Mouse (Mus musculus) CH12.LX (cell line): ENCODE measurements around the gene Rpl41. TPM values are rescaled to one million over a fixed set of nuclear protein-coding genes. Genes with fewer than 3 reads are reported as not detected.

Source experiments
- DNase-seq: peaks from one replicate; pipeline ENCODE4 v3.0.0-alpha.2; 2013; ENCODE audit errors: extremely low read depth
- H3K27ac ChIP-seq: 2 replicates; pipeline ENCODE4 v1.5.1; 2012; ENCODE audit warnings: low read depth, mild to moderate bottlenecking, control low read depth, moderate library complexity; ENCODE audit not compliant: insufficient read depth
- H3K27me3 ChIP-seq: replicated peaks from 2 replicates; pipeline ENCODE3; 2012; ENCODE audit warnings: inconsistent platforms
- H3K36me3 ChIP-seq, 2 experiments: replicated peaks in 1 of 2; 2 replicates each; pipeline versions ENCODE3 to v1.6.1; 2012; ENCODE audit warnings: inconsistent platforms in 1 of 2, low read length in 1 of 2, mild to moderate bottlenecking in 1 of 2, mixed read lengths in 1 of 2, moderate library complexity in 1 of 2; ENCODE audit not compliant: control insufficient read depth in 1 of 2, insufficient read depth in 1 of 2
- H3K4me1 ChIP-seq, 2 experiments: 2 replicates each; pipeline ENCODE4 v1.6.1; 2012; ENCODE audit warnings: inconsistent platforms in 1 of 2, moderate library complexity in 1 of 2; ENCODE audit not compliant: insufficient read depth in 2 of 2, control insufficient read depth in 1 of 2
- H3K4me2 ChIP-seq: 2 replicates; pipeline ENCODE4 v1.6.1; 2012; ENCODE audit warnings: low read depth, mild to moderate bottlenecking, control low read depth; ENCODE audit not compliant: poor library complexity, insufficient read depth, severe bottlenecking
- H3K4me3 ChIP-seq, 3 experiments: fragments of 150-350 bp in 1 of 3; sonication (generic) in 1 of 3; replicated peaks in 1 of 3; 2 replicates each; pipeline versions ENCODE3 to v1.5.1; 2011 to 2012; ENCODE audit warnings: low read depth in 2 of 3, low read length in 2 of 3, mild to moderate bottlenecking in 2 of 3, moderate library complexity in 2 of 3, control low read depth in 1 of 3, improper control_type of control experiment in 1 of 3, inconsistent platforms in 1 of 3, mixed read lengths in 1 of 3; ENCODE audit not compliant: poor library complexity in 1 of 3
- H3K79me2 ChIP-seq: replicated peaks from 2 replicates; pipeline ENCODE4 v1.6.1; 2012; ENCODE audit warnings: mild to moderate bottlenecking, moderate library complexity; ENCODE audit not compliant: control insufficient read depth, poor library complexity, insufficient read depth, severe bottlenecking; ENCODE audit errors: extremely low read depth
- H3K9ac ChIP-seq: 2 replicates; pipeline ENCODE4 v1.6.1; 2012; ENCODE audit warnings: low read depth, mild to moderate bottlenecking, control low read depth, moderate library complexity; ENCODE audit not compliant: insufficient read depth
- H3K9me3 ChIP-seq: replicated peaks from 2 replicates; pipeline ENCODE3; 2012; ENCODE audit warnings: low read length, inconsistent platforms, mixed read lengths
- BHLHE40 ChIP-seq: IDR thresholded peaks from 2 replicates; pipeline ENCODE4 v1.6.1; 2011; ENCODE audit warnings: mild to moderate bottlenecking, low read depth, low read length, improper control_type of control experiment
- CHD1 ChIP-seq: IDR thresholded peaks from 2 replicates; pipeline ENCODE4 v1.6.1; 2012; ENCODE audit warnings: low read depth, low read length, improper control_type of control experiment, inconsistent platforms
- CHD2 ChIP-seq: IDR thresholded peaks from 2 replicates; pipeline ENCODE4 v1.6.1; 2011; ENCODE audit warnings: low read length, improper control_type of control experiment
- CTCF ChIP-seq, 2 experiments: IDR thresholded peaks in 1 of 2; conservative IDR thresholded peaks in 1 of 2; 2 replicates each; pipeline ENCODE4 v1.5.1; 2011 to 2012; ENCODE audit warnings: low read depth in 2 of 2, low read length in 2 of 2, improper control_type of control experiment in 1 of 2, inconsistent platforms in 1 of 2, mild to moderate bottlenecking in 1 of 2, moderate library complexity in 1 of 2
- E2F4 ChIP-seq: IDR thresholded peaks from 2 replicates; pipeline ENCODE4 v1.6.1; 2011; ENCODE audit warnings: low read depth, low read length, improper control_type of control experiment; ENCODE audit not compliant: insufficient replicate concordance
- GABPA ChIP-seq: IDR thresholded peaks from 2 replicates; pipeline ENCODE4 v1.6.1; 2012; ENCODE audit warnings: low read depth, low read length, improper control_type of control experiment, inconsistent platforms; ENCODE audit not compliant: insufficient replicate concordance
- IRF4 ChIP-seq: IDR thresholded peaks from 2 replicates; pipeline ENCODE4 v1.6.1; 2014; ENCODE audit warnings: low read depth, mild to moderate bottlenecking, inconsistent platforms, low read length, improper control_type of control experiment
- JUN ChIP-seq: IDR thresholded peaks from 2 replicates; pipeline ENCODE4 v1.6.1; 2011; ENCODE audit warnings: low read depth, mild to moderate bottlenecking, low read length, improper control_type of control experiment, moderate library complexity; ENCODE audit not compliant: insufficient read depth
- KAT2A ChIP-seq: IDR thresholded peaks from 2 replicates; pipeline ENCODE4 v1.6.1; 2012; ENCODE audit warnings: low read length, improper control_type of control experiment, inconsistent platforms; ENCODE audit not compliant: insufficient replicate concordance
- MAFK ChIP-seq: IDR thresholded peaks from 2 replicates; pipeline ENCODE4 v1.6.1; 2011; ENCODE audit warnings: low read length, improper control_type of control experiment; ENCODE audit not compliant: insufficient replicate concordance
- MAX ChIP-seq: IDR thresholded peaks from 2 replicates; pipeline ENCODE4 v1.6.1; 2011; ENCODE audit warnings: low read length, improper control_type of control experiment
- MEF2A ChIP-seq: IDR thresholded peaks from 2 replicates; pipeline ENCODE4 v1.6.1; 2014; ENCODE audit warnings: low read depth, mild to moderate bottlenecking, inconsistent platforms, low read length, improper control_type of control experiment, borderline replicate concordance
- MXI1 ChIP-seq: IDR thresholded peaks from 2 replicates; pipeline ENCODE4 v1.6.1; 2011; ENCODE audit warnings: mild to moderate bottlenecking, low read depth, low read length, improper control_type of control experiment
- MYC ChIP-seq: IDR thresholded peaks from 2 replicates; pipeline ENCODE4 v1.6.1; 2011; ENCODE audit warnings: low read depth, mild to moderate bottlenecking, improper control_type of control experiment, low read length
- RCOR1 ChIP-seq: conservative IDR thresholded peaks from 2 replicates; pipeline ENCODE4 v1.6.1; 2012; ENCODE audit warnings: low read depth, mild to moderate bottlenecking, inconsistent platforms, low read length, improper control_type of control experiment
- SIN3A ChIP-seq: IDR thresholded peaks from 2 replicates; pipeline ENCODE4 v1.6.1; 2012; ENCODE audit warnings: low read length, improper control_type of control experiment, inconsistent platforms
- TCF12 ChIP-seq: IDR thresholded peaks from 2 replicates; pipeline ENCODE4 v1.6.1; 2014; ENCODE audit warnings: low read depth, mild to moderate bottlenecking, inconsistent platforms, low read length, improper control_type of control experiment
- UBTF ChIP-seq: IDR thresholded peaks from 2 replicates; pipeline ENCODE4 v1.6.1; 2012; ENCODE audit warnings: low read depth, mild to moderate bottlenecking, inconsistent platforms, low read length, improper control_type of control experiment, moderate library complexity
- dilution Hi-C: fragments of 300-500 bp; cut with MboI; formaldehyde crosslinking; loops from 2 replicates; pipeline ENCODE4 v1.14.3; 2020; ENCODE audit warnings: low sequenced_read_pairs; ENCODE audit not compliant: extremely low pct_unique_long_range_greater_than_20kb, extremely low pct_ligation_motif_present
- in situ Hi-C: fragments of 300-500 bp; cut with MboI; formaldehyde crosslinking; loops from 3 replicates; pipeline ENCODE4 v1.14.3; 2019; ENCODE audit warnings: low sequenced_read_pairs, low pct_ligation_motif_present, low pct_unique_long_range_greater_than_20kb, mixed read lengths
- polyA plus RNA-seq: library from polyadenylated mRNA; unstranded; fragments of >175 nt; gene quantifications from 2 replicates; pipeline ENCODE4 v1.2.1, GENCODE M21; 2012; ENCODE audit warnings: low read depth; ENCODE audit not compliant: insufficient read length
- total RNA-seq, 2 experiments: library from RNA; depleted of rRNA; stranded (reverse); fragments of 300-350 nt in 1 of 2; fragments of >200 nt in 1 of 2; gene quantifications; 2 replicates each; pipeline ENCODE4 v1.2.3; 2012 to 2014

The Rpl41 gene
- total and polyA plus RNA-seq, 3 experiments = 2,709 to 8,549 (median 8,065) TPM

GRCm38 (mm10) chr10:128502341-128502740 lies 46.8 kb downstream of the Rpl41 start:
- Histone ChIP-seq H3K9ac (no peak overlapping the region), H3K9me3 (peaks cover 2% of the 10 kb centered on the region), H3K79me2 (no peaks in the 10 kb centered on the region), H3K36me3 (peaks cover 0 to 4% of the 10 kb centered on the region in 2 experiments), H3K4me3 (no peak overlapping the region), H3K4me1 (peaks cover 6 to 22% of the 10 kb centered on the region in 2 experiments), H3K27ac (no peak overlapping the region), H3K4me2 (no peak overlapping the region), H3K27me3 (no peaks in the 10 kb centered on the region)
- in situ Hi-C loops (no loop called here), dilution Hi-C loops (no loop called here)
- TF ChIP-seq JUN = no peak
- no peak for TF ChIP-seq GABPA
- TF ChIP-seq MEF2A = no peak
- no peak for TF ChIP-seq BHLHE40
- TF ChIP-seq CHD1 = no peak
- no peak for TF ChIP-seq KAT2A
- no peak for TF ChIP-seq MYC
- no peak for TF ChIP-seq IRF4
- no peak for TF ChIP-seq MAX
- TF ChIP-seq E2F4 = no peak
- TF ChIP-seq RCOR1 = no peak
- no peak for TF ChIP-seq MAFK
- DNase-seq = no peak

DNA sequence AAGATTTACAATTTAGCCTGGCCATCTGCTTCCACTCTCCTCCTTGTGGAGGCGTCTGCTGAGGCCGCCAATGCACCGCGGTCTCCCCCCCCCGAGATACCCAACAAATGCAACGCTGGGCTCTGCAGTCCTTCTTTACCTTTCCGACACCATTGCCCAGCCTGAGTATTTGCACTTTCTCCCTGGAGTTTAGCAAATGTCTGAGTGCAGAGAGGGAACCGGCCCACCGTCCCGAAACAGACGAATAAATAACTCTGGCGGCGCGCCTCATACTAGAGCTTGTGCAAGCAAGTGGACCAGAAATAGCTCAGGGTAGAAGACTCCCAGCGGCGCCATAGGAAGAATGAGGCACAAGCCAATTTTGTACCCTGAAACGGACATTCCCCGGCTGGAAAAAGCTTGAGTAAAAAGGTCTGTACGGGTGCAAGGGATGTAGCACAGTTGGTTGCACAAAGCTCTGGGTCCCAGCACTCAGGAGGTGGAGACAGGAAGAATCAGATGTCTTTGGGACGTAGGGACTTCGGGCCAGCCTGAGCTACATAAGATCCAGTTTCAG lies 49.9 kb downstream of the Rpl41 start:
- H3K4me2 ChIP-seq = peak overlapping the region; percentile 44
- peak overlapping the region; percentile 46 for H3K9ac ChIP-seq
- peaks cover 3 to 30% of the 10 kb centered on the region in 2 experiments; a peak in 3 of 4 replicates for H3K4me1 ChIP-seq
- dilution Hi-C loops (no loop called here), in situ Hi-C loops (no loop called here)
- peaks cover 0 to 5% of the 10 kb centered on the region in 2 experiments for H3K36me3 ChIP-seq
- peak overlapping the region; percentile 31; the same call in 1 of the 2 replicates for H3K27ac ChIP-seq
- H3K27me3 ChIP-seq = no peaks in the 10 kb centered on the region
- H3K9me3 ChIP-seq = no peaks in the 10 kb centered on the region
- peak; percentile 32 for DNase-seq
- TF ChIP-seq CHD2 (no peak), CTCF (conservative IDR thresholded peaks at IDR 0.05 in 1 of 2, IDR thresholded peaks at IDR 0.05 in 1 of 2; ENCODE audit: low read depth in 2 of 2, low read length in 2 of 2) (no peak), UBTF (0 out of 2 replicates have a peak, but pooled peaks have one; percentile 43), BHLHE40 (peak; percentile 10; the same call in 1 of the 2 replicates), MXI1 (peak; percentile 57), MEF2A (peak; percentile 46; the same call in 1 of the 2 replicates), SIN3A (peak; percentile 61; the same call in 1 of the 2 replicates), TCF12 (0 out of 2 replicates have a peak, but pooled peaks have one; percentile 21)
- H3K79me2 ChIP-seq = peaks cover 3% of the 10 kb centered on the region; the same call in 1 of the 2 replicates
- H3K4me3 ChIP-seq = peak overlapping the region; percentile 61 to 72 (median 65)
